Mouse (Mus musculus) intestine, embryonic 14.5 days (tissue): ENCODE measurements around the gene Olfr243. TPM values are rescaled to one million over a fixed set of nuclear protein-coding genes. Genes with fewer than 3 reads are reported as not detected.
"Not testable (repeated sequence)": the region's sequence is repeated elsewhere in the genome, so short reads cannot be mapped to it uniquely, and the experiment has no call there.

ENCODE experiments used
- ATAC-seq: fragments of 200-750 bp; cut with Nextera tagmentation; replicated peaks from 2 replicates; pipeline ENCODE4 v1.8.0; 2017; ENCODE audit warnings: low read depth, moderate number of reproducible peaks, moderate TSS enrichment, moderate library complexity; ENCODE audit not compliant: low FRiP score, low TSS enrichment
- DNase-seq: peaks from one replicate; pipeline ENCODE4 v3.0.0-alpha.2; 2018; ENCODE audit warnings: low spot score
- H3K27ac ChIP-seq: fragments of 300-500 bp; sonication (generic); 2 replicates; pipeline ENCODE4 v1.5.1; 2014; ENCODE audit warnings: low read depth, mild to moderate bottlenecking, control low read depth
- H3K27me3 ChIP-seq: fragments of 300-500 bp; sonication (generic); replicated peaks from 2 replicates; pipeline ENCODE4 v1.6.1; 2014; ENCODE audit warnings: low read length, control low read depth; ENCODE audit not compliant: control insufficient read depth, insufficient read depth
- H3K36me3 ChIP-seq: fragments of 300-500 bp; sonication (generic); 2 replicates; pipeline ENCODE4 v1.6.1; 2014; ENCODE audit warnings: low read length, control low read depth; ENCODE audit not compliant: control insufficient read depth, insufficient read depth
- H3K4me1 ChIP-seq: fragments of 300-500 bp; sonication (generic); replicated peaks from 2 replicates; pipeline ENCODE4 v1.6.1; 2014; ENCODE audit warnings: low read length, control low read depth, mixed read lengths; ENCODE audit not compliant: control insufficient read depth, insufficient read depth
- H3K4me2 ChIP-seq: fragments of 300-500 bp; sonication (generic); 2 replicates; pipeline ENCODE4 v1.6.1; 2014; ENCODE audit warnings: low read length
- H3K4me3 ChIP-seq: fragments of 300-500 bp; sonication (generic); 2 replicates; pipeline ENCODE4 v1.5.1; 2014; ENCODE audit warnings: low read depth, low read length, control low read depth, mixed read lengths
- H3K9ac ChIP-seq: fragments of 300-500 bp; sonication (generic); 2 replicates; pipeline ENCODE4 v1.6.1; 2014; ENCODE audit warnings: mild to moderate bottlenecking, low read length
- H3K9me3 ChIP-seq: fragments of 300-500 bp; sonication (generic); 2 replicates; pipeline ENCODE4 v1.6.1; 2016; ENCODE audit warnings: low read length, control low read depth; ENCODE audit not compliant: control insufficient read depth
- WGBS: fragments of 180-500 bp; shearing (Covaris S2); extraction: QIAGEN DNeasy Blood & Tissue Kit; methylation state at CpG from one replicate; pipeline ENCODE4 v1.1.7; 2014; 5-methylcytosine and 5-hydroxymethylcytosine counted together
- polyA plus RNA-seq: library from polyadenylated mRNA; unstranded; fragments of >200 nt; fragmentation: Nextera tagmentation; extraction: Ambion mirVana; gene quantifications from 2 replicates; pipeline ENCODE4 v1.2.1, GENCODE M21; 2014

Olfr243 gene
- polyA plus RNA-seq, 1 experiment from 2014 or later, result not detected

- not testable (repeated sequence) for H3K9ac ChIP-seq, H3K4me2 ChIP-seq, ATAC-seq, H3K27me3 ChIP-seq, DNase-seq, H3K4me1 ChIP-seq, H3K4me3 ChIP-seq, H3K36me3 ChIP-seq, H3K27ac ChIP-seq, H3K9me3 ChIP-seq
- whole genome bisulfite sequencing, result 80% methylated on average over 6 of the region's 6 CpGs
Observed at GRCm38 (mm10) chr7:103762212-103762611, 47.7 kb downstream of the Olfr243 start.

- DNase-seq, H3K4me1 ChIP-seq, H3K4me3 ChIP-seq, H3K27me3 ChIP-seq, H3K9ac ChIP-seq, H3K27ac ChIP-seq, H3K9me3 ChIP-seq, ATAC-seq, H3K4me2 ChIP-seq, H3K36me3 ChIP-seq: not testable (repeated sequence)
- WGBS, result 94% methylated on average over 6 of the region's 6 CpGs
Observed at GRCm38 (mm10) chr7:103767687-103768086, 53.2 kb downstream of the Olfr243 start.

Other genes starting within 250 kb of the Olfr243 start
- not detected in 2 replicates for gene Olfr608, start 244.8 kb upstream of the Olfr243 start, polyA plus RNA-seq
- not detected in 2 replicates for gene Olfr609, start 216.6 kb upstream of the Olfr243 start, polyA plus RNA-seq
- gene Olfr610, start 202.5 kb upstream of the Olfr243 start, polyA plus RNA-seq, result not detected in 2 replicates
- not detected in 2 replicates for gene Olfr611, start 193.8 kb upstream of the Olfr243 start, polyA plus RNA-seq
- not detected in 2 replicates for gene Olfr612, start 172.0 kb upstream of the Olfr243 start, polyA plus RNA-seq
- gene Olfr613, start 166.6 kb upstream of the Olfr243 start, polyA plus RNA-seq, result not detected in 2 replicates
- gene Olfr615, start 158.6 kb upstream of the Olfr243 start, polyA plus RNA-seq, result not detected in 2 replicates
- gene Olfr616, start 145.5 kb upstream of the Olfr243 start, polyA plus RNA-seq, result not detected in 2 replicates
- not detected in 2 replicates for gene Olfr617, start 141.6 kb upstream of the Olfr243 start, polyA plus RNA-seq
- not detected in 2 replicates for gene Olfr618, start 124.6 kb upstream of the Olfr243 start, polyA plus RNA-seq
- not detected in 2 replicates for gene Olfr619, start 114.1 kb upstream of the Olfr243 start, polyA plus RNA-seq
- not detected in 2 replicates for gene Olfr620, start 102.1 kb upstream of the Olfr243 start, polyA plus RNA-seq
- gene Olfr622, start 72.0 kb upstream of the Olfr243 start, polyA plus RNA-seq, result not detected in 2 replicates
- gene Olfr623, start 51.0 kb upstream of the Olfr243 start, polyA plus RNA-seq, result not detected in 2 replicates
- gene Olfr624, start 43.5 kb upstream of the Olfr243 start, polyA plus RNA-seq, result 0.03 TPM in 1 of 2 replicates, not detected in the other
- gene Olfr625-ps1, start 32.0 kb upstream of the Olfr243 start, polyA plus RNA-seq, result not detected in 2 replicates
- gene Olfr628, start 15.7 kb downstream of the Olfr243 start, polyA plus RNA-seq, result not detected in 2 replicates
- gene Olfr629, start 30.3 kb downstream of the Olfr243 start, polyA plus RNA-seq, result not detected in 2 replicates
- not detected in 2 replicates for gene Olfr630, start 42.7 kb downstream of the Olfr243 start, polyA plus RNA-seq
- gene Olfr69, start 56.9 kb downstream of the Olfr243 start, polyA plus RNA-seq, result not detected in 2 replicates
- gene Olfr68, start 65.0 kb downstream of the Olfr243 start, polyA plus RNA-seq, result not detected in 2 replicates
- gene Olfr67, start 77.2 kb downstream of the Olfr243 start, polyA plus RNA-seq, result not detected in 2 replicates
- 1,233 and 1,868 TPM in 2 replicates for gene Hbb-bt, start 99.3 kb downstream of the Olfr243 start, polyA plus RNA-seq
- gene Hbb-bs, start 113.4 kb downstream of the Olfr243 start, polyA plus RNA-seq, result 2,953 and 4,508 TPM in 2 replicates
- not detected in 2 replicates for gene Hbb-bh2, start 125.8 kb downstream of the Olfr243 start, polyA plus RNA-seq
- gene Hbb-bh1, start 128.5 kb downstream of the Olfr243 start, polyA plus RNA-seq, result 4.9 and 8.3 TPM in 2 replicates
- 727 and 736 TPM in 2 replicates for gene Hbb-y, start 138.5 kb downstream of the Olfr243 start, polyA plus RNA-seq
- gene Olfr66, start 171.6 kb downstream of the Olfr243 start, polyA plus RNA-seq, result not detected in 2 replicates
- gene Olfr64, start 179.8 kb downstream of the Olfr243 start, polyA plus RNA-seq, result not detected in 2 replicates
- not detected in 2 replicates for gene Olfr65, start 188.8 kb downstream of the Olfr243 start, polyA plus RNA-seq
- gene Olfr631, start 214.2 kb downstream of the Olfr243 start, polyA plus RNA-seq, result not detected in 2 replicates
- gene Olfr632, start 219.7 kb downstream of the Olfr243 start, polyA plus RNA-seq, result not detected in 2 replicates
- not detected in 2 replicates for gene Olfr633, start 229.8 kb downstream of the Olfr243 start, polyA plus RNA-seq